Mouse (Mus musculus) ZHBTc4 (cell line): ENCODE data around the gene Ube2l6.
A peak's percentile ranks its signal among the peaks of the same experiment; 100 is the strongest.
"Not testable (repeated sequence)": the region's sequence is repeated elsewhere in the genome, so short reads cannot be mapped to it uniquely, and the experiment has no call there.

ENCODE experiments used
- DNase-seq: peaks from one replicate; pipeline ENCODE4 v3.0.0-alpha.2; 2011; ENCODE audit warnings: low read depth, low spot score

Gene Ube2l6

DNA sequence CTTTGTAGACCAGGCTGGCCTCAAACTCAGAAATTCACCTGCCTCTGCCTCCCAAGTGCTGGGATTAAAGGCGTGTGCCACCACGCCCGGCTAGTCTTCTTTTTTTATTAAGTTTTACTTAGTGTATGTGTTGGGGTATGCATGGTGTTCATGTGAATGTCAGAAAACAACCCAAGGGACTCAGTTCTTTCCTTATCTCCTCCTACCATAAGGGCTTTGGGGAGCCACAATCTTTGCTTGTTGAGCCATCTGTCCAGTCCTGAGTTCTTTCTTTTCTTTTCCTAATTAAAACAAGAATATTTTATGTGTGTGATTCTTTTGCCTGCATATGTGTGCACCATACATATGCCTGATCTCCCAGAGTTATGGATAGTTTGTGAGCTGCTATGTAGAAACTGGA lies 5.5 kb upstream of the Ube2l6 start:
- no peak for DNase-seq

GRCm38 (mm10) chr2:84793871-84794270 lies 4.8 kb upstream of the Ube2l6 start:
- DNase-seq: no peak

DNA sequence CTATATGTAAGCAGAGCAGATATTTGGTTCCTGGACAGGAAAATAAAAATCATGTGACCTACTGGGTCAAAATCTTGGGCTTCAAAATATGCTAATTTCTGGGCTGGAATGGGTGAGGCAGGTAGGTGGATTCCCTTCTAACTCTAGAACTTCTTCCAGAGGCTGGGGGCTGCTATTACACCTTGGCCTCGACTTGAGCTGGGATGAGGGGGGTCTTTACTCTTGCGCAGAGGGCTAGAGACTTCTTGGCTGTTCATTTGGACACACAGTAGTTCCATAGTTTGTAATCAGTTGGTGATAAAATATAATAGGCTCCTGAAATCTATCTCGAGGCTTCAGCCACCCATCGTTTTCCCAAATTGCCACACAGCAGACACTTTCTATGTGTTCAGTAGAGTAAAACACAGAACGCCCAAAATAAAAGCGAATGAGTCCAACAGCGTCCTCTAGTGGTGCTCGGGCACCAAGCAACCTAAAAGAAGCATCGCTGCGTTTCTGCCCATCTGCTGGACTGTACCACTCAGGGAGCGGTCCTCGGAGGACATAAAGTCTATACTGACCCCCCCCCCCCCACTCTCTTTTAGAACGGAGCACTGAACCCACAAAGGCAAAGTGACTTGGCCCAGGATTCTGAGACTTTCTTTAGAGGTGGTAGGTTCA lies 665 bp upstream of the Ube2l6 start:
- DNase-seq: peak; percentile 79

GRCm38 (mm10) chr2:84799041-84799561 lies 473 bp downstream of the Ube2l6 start:
- peak; percentile 60 for DNase-seq

DNA sequence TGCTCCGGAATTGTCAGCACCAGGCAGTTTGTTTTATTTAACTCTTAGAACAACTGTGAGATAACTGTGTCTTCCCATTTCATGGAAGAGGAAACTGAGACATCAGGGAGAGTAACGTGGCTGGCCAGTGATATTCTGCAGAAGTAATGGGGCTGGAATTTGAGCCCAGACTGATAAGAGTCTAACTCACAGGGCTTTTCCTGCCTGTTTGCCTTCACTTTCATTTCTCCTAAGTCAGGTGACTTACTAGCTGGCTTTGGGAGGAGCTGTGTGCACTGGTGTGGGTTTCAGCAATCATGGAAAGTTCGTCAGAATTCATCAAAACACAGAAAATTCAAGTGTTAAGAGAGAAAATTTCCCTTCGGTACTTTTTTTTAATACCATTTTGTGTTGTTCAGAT lies 1.7 kb downstream of the Ube2l6 start:
- no peak for DNase-seq

GRCm38 (mm10) chr2:84801223-84801622 lies 2.6 kb downstream of the Ube2l6 start:
- not testable (repeated sequence) for DNase-seq

GRCm38 (mm10) chr2:84803963-84804362 lies 5.3 kb downstream of the Ube2l6 start:
- no peak for DNase-seq

- no peak for DNase-seq
Observed at GRCm38 (mm10) chr2:84806546-84806945, 7.9 kb downstream of the Ube2l6 start.

GRCm38 (mm10) chr2:84809330-84809729 lies 10.7 kb downstream of the Ube2l6 start:
- peak; percentile 54 for DNase-seq

DNA sequence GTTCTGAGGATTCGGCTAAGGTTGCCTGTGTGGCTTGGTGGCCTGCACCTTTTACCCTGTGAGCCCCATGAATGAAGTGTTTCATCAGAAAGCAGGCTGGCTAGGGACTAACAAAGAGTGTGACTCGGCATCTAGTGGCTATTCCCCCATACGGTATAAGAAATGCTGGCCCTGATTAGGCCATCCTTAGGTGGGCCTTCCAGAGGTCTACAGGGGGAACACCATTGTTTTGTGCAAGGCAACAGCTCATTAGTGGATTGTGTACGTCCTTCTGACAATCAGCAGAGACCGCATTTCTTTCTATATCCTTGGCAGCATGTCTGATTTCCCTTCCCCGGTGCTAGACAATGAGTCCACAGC lies 11.9 kb downstream of the Ube2l6 start:
- DNase-seq: no peak

DNA sequence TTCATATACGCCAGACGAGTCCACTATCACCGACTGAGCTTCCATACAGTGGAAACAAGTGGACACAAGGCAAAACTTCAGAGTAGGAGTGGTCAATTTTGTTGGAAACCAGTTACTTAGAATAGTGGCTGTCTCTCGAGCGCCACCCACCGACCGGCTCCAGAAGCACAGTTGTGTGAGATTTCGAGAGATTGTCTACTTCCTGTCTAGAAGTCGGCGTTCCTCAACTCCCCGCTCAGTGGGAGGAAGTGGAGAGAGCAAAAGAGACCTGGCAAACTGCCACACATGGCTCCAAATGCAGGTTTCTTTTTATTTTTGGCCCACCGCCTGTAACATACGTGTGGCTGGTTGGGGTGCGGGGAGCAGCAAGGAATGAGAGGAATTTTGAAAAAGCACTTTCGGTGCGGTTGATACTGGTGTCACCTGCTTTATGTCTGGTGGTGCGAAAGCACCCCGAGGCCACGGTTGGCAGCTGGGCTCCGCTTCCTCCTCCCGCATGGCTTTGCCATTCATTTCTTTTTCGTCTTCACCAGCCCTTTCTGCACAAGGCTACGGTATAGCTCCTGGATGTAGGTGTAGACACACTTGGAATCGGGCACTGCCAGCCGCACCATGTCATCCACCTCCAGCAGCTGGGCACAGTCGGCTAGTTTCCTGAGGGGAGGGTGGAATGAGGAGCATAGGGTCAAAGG lies 12.4 kb downstream of the Ube2l6 start:
- DNase-seq: peak; percentile 59

- no peak for DNase-seq
Observed at GRCm38 (mm10) chr2:84811880-84812279, 13.3 kb downstream of the Ube2l6 start.

GRCm38 (mm10) chr2:84812676-84813075 lies 14.0 kb downstream of the Ube2l6 start:
- no peak for DNase-seq

DNA sequence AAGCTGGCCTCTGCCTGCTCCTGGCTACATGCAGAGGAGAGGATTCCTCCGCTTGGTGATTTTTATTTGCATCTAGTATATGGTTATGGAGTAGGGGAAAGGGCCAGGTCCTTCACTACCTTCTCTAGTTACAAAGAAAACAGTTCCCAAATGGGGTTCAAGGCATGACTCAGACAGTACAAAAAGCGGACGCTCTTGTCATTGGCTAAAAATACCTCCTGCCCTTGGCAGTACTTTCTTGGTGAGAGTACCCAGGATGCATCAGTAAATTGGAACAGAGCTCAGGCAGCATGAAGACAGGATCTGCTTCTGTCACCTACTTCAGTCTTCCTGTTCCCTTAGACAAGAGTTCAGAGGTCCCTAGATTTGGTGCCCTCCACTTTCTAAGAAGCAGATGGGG lies 21.2 kb downstream of the Ube2l6 start:
- no peak for DNase-seq

DNA sequence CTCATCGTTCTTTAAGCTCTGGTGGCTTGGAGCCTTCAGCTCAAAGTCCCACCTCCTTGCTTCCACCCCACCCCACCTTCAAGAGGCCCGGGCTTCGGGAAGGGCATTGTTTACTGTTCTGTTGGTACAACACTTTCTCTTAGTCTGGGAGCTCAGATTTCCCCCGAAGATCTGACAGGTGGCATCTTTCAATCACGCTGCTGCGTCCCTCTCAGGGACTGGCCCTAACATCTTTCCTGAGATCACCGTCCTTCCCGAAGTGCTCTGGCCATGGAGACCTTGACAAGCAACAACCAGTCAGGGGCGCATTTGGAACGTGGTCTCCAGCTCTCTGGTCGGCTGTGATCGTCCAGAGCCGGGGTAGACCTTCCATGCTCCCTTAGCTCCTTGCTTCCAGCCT lies 23.9 kb downstream of the Ube2l6 start, which contains the start of gene Smtnl1:
TSS of gene Smtnl1 (minus strand) at position 101 of the 400 bp plus-strand sequence.
- no peak for DNase-seq

DNA sequence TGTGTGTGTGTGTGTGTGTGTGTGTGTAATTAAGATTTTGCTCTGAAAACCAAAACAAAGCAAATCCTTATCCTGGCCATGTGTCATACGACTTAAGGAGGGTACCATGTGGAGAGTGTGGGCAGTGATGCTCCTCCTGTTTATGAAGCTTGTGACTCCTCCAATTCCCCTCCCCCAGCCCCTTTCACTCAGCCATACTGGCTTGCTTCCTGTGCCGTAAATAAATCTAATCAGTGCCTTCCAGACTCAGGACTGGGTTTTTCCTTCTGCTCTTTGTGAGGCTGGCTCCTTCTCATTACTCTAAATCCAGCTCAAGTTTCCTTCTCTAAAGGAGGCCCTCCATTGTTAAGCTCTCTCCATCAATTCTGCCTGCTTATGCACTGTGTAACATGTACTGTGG lies 24.6 kb downstream of the Ube2l6 start:
- DNase-seq: no peak

DNA sequence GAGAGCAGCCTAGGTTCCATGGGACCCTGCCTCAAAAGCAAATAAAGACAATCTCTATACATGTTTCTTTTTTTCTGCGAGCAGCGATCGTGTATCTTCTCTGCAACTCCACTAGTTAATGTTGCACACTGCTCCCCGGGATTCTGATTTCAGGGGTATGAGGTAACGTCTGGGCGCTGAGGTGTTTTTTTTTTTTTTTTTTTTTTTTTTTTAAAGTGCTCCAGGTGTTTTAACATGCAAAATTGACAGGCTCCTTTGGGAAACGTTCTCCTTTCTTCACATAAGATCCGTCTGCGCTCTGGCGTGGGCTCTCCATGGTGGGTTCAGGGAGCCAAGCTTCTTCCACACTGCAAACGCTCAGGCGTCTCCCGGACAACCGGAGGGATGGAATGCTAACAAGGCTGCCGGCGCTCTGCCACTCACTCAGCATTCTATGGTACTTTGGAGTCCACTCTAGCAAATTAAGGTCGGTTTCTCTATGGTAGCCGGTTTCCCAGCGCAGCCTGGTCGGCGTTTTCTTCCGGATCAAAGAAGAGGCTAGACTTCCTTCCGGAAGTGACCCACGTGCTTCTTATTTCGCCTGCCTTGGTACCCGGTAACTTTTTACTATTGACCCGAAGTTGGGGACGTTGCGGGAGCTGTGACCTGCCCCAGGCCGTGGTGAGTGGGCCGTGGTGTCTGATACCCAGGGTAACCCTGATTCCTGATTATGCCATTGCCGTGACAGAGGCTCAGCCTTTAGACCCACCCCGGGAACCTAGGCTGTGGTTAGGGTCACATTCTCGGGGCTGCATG lies 28.1 kb downstream of the Ube2l6 start, which contains the start of gene Timm10:
TSS of gene Timm10 (plus strand) at position 510 of the 795 bp plus-strand sequence.
- peak; percentile 97 for DNase-seq

DNA sequence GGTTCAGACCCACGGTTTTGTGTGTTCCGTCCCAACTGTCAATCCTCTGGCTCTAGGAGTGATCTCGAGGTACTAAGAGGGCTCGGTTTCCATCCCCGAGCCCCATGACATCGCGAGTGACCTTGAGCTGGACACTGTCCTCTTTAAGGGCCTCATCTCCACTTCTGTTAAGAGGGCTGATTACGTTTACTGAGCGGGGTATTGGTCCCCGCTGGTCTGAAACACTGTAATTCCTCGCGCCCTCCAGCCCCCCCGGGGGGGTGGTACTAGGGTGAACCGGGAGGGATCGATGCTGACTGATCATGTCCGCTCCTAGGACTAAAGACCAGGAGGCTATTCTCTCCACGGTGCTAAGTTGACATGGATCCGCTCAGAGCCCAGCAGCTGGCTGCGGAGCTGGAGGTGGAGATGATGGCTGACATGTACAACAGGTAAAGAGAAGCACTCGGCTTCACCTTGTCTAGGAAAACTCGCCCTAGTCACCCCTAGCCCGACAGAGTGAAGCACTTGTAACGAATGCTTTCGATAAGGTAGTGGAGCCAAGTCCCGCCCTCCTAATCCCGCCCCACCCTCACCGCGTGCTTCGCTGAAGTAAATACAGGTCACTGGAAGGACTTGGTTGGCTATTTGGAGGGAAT lies 28.8 kb downstream of the Ube2l6 start:
- DNase-seq: peak; percentile 59

- DNase-seq: peak; percentile 87
Observed at GRCm38 (mm10) chr2:84831666-84832391, 33.2 kb downstream of the Ube2l6 start.

GRCm38 (mm10) chr2:84837107-84837506 lies 38.5 kb downstream of the Ube2l6 start:
- peak; percentile 85 for DNase-seq
